Mouse (Mus musculus) layer of hippocampus, adult 9-11 months (tissue): ENCODE data around the gene Olfr1378.

Experiments
- DNase-seq: peaks from one replicate; pipeline ENCODE4 v3.0.0; 2022

Gene Olfr1378

DNA sequence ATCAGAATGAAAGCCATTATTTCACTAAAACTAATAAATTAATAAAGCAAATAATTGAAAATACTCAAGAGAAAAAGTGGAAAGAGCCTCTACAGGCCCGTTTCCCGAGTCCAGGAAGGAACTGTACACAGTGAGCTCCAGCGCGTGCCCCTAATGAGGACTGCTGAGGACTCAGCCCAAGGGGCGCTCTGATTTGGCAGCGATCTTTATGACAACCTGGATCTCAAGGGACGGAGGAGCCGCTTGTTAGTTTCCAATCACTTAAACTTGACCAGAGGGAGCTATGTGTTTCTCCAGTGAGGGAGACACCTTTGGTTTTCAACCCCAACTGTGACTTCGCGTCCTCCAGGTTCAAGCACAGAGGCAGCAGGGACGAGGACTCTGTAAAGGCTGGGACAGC lies at the start of gene Olfr1378:
Olfr1378 (plus strand) TSS at position 301 of the 400 bp plus-strand sequence.
- DNase-seq = no peak

DNA sequence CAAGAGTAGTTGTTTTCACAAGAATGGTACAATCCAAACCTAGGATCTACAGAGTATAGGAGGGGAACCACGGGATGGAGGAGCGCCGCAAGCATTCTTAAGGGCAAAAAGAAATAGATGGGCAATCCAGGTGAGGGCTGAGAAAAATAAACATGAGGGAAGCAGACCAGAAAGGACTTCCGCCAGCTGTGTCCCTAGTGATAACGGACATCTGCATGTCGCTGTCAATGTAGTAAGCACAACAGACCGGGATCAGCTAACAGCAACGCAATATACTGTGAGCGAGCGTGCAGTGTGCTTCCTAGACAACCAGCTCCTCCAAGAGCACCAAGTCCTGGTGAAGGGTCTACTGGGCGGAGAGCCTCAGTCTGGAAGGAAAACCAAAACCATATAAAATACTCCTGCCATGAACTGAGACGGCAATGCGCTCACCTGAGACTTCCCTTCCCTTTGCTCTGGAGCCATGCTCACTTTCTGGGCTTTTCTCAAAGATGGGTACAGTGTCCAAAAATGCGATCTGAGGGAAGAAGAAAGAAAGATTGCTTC lies 35.8 kb upstream of the Olfr1378 start:
- no peak for DNase-seq

DNA sequence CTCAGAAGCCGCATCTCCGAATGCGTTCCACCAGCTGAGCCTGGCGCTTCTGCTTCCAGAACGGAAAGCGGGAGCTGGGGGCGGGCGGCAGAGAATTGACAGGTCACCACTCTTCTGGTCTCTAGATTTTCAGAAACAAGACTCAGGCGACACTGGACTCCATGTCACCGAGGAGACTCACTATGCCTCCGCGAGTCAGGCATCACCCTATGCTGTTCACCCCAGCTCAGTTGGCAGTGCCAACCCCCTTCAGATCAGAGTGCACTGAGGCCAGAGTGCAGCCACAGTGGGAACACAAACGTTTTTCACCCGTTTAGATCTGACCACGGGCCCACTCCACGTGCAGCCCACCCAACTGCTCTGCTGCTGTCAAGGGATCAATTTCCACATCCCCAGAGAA lies 35.3 kb upstream of the Olfr1378 start:
- peak; percentile 21 for DNase-seq

DNA sequence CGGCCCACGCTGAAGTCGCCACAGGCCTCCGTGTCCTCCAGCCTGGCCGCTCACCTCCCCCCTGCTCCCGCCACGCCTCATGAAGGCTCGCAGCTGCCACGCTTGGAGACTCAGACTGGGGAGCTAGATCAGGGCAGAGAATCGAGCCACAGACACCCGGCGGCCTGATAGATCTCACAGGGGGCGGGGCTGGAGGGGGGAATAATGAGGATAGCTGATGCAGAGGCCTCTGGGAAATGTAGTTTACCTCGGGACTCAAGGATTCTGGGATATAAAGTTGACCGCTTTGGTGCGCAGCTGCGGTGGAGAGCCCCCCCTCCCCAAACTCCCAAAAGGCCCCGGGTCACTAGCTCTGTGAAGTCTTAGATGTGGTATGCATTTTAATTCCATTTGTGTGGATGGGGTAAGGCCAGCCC lies 34.9 kb upstream of the Olfr1378 start, which contains the start of gene Zfp354b:
Zfp354b (minus strand) TSS at position 183 of the 416 bp plus-strand sequence.
- DNase-seq = peak; percentile 92

DNA sequence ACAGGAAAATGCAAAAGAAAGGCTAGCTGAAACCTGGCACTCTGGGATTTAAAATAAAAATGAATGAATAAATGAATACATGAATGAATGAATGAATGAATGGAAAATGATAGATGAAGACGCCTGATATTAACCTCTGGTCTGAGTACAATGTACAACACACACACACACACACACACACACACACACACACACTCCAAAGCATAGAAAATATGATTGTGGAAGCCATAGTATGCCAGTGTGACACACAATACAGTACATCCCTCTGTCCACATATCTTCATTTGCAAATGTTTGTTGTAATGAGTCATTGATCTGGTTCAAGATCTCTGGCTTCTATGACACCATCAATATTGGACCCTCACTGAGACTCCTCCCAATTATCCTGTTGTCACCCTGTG lies 34.3 kb upstream of the Olfr1378 start:
- no peak for DNase-seq

DNA sequence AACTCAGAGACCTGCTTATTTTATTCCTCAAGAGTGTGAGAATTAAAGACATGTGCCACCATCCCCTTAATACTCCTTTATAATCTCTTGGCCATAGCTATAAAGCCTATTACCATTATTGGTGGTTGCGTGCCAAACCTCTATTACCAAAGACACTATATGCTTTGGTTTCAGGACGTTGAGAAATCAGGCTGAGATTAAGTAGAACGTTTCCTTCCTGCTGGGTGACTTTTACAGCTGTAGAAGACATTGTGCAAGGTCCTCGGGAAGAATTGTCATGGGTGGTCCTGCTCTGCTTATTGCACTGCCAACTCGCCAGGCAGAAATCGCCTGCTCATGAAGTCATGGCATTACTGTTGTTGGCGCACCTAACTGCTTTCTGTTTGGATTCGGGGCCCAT lies 27.9 kb upstream of the Olfr1378 start:
- no peak for DNase-seq

DNA sequence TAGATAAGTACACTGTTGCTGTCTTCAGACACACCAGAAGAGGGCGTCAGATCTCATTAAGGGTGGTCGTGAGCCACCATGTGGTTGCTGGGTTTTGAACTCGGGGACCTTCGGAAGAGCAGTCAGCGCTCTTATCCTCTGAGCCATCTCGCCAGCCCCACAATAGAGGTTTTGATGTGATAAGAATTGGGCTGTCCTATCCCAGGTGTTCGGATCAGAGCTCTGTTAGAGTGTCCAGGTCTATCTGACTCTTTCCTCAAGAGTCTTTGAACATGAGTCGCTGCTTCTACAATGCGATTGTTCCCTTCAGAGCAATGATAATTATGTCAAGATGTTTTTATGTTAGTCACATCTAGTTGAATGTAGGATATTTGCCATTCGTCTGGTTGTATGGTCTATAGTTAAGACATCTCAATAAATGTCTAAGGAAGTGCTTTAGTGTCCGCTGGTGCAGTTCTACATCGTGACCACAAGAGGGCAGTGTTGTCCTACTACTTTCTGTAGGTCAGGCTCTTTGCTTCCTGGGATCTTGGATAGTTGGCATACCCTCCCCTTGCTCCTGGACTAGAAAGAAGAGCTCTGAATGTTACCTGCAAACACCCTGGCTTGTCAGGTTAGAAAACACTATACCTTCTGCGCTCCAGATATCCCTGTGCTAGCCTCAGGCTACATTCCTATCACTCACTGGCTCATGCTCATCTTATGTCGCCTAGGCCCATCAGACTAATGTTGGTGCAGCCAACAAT lies 26.5 kb upstream of the Olfr1378 start:
- DNase-seq = no peak

DNA sequence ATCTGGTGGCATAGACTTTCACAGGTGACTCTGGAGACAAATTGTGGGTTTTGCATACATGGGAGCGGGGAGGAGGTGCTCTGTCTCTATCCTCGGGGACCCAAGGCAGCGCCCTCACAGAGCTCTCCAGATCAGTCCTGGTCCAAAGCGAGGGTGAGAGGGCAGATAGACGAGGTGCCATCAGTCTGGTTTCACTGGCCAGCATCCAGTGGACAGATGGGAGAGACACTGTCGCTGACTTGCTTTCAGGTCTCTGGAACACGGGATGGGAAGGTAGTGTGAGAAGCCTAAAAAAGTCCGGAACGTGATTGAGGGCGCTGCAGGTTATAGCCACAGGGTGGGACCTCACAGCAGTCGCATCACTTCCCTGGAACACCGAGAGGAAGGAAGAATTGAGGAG lies 23.9 kb upstream of the Olfr1378 start:
- no peak for DNase-seq

DNA sequence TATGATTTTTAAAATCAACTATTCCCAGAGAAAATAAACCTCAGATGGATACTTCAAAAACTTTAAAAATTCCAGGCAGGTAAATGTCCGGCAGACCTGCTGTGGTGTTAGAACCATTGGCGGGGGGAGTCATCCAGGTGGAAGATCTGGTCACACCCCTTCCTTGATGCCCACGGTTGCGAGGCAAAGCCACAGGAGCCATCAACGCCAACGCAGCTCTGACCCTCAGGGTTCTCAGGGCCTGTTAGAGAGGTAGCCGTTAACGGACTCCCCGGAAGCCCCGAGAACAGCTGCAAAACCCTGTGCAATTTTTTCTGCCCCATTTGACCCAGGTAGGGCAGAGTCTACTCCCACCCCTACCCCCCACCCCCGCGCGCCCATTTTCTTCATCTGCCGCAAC lies 22.8 kb upstream of the Olfr1378 start, which contains the start of gene 4933414I15Rik:
4933414I15Rik (minus strand) TSS at position 260 of the 400 bp plus-strand sequence.
- no peak for DNase-seq

DNA sequence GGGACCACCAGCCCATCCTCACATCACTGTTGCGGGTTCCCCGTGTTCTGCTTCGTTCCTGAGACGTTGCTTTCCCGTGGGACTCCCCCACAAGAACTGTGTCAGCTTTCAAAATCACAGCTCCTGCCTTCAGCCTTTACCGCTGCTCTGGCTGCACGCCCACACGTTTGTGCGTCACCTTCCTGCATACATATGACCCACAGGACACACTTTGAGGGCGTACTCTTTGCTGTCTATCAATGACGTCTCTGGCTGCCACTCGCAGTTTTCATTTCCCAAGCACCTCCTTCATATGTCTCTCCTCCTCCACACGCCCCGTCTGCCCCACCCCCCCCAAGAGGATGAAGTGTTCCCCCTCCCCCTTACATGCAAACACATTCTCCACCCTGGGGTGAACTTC lies 14.0 kb upstream of the Olfr1378 start:
- DNase-seq = no peak

DNA sequence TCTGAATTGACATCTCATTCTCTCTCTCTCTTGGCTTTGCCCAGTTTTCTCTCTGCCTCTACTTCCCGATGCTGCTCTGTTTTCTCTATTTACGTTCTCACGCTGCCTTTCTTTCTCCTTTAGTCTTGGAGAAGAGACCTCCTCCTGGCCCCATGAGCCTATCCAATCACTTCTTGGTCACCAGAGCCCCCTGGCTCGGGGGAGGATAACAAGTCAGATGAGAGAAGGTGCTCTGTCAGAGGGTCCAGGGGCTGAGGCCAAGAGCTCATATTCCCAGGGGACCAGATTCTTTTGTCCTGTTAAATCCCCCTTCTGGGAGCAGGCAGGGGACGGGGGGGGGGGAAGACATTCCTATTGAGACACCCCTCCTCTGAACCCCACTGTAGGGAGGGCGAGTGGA lies 12.7 kb upstream of the Olfr1378 start, which contains the start of gene Prop1:
Prop1 (minus strand) TSS at position 101 of the 400 bp plus-strand sequence.
- DNase-seq = no peak

DNA sequence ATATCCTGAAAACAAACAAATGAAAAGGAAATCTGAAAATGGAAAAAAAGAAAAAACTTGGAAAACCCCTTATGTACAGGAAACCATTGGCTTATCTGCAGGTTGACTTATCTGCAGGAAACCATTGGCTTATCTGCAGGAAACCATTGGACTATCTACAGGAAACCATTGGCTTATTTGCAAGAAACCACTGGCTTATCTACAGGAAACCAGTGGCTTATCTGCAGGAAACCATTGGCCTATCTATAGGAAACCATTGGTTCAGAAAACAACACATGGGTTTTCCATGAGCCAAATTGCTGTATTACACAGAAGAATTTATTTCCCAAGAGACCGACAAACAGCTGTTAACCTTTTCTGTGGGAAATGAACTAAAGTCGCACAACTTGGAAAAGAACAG lies 1.4 kb upstream of the Olfr1378 start:
- no peak for DNase-seq

DNA sequence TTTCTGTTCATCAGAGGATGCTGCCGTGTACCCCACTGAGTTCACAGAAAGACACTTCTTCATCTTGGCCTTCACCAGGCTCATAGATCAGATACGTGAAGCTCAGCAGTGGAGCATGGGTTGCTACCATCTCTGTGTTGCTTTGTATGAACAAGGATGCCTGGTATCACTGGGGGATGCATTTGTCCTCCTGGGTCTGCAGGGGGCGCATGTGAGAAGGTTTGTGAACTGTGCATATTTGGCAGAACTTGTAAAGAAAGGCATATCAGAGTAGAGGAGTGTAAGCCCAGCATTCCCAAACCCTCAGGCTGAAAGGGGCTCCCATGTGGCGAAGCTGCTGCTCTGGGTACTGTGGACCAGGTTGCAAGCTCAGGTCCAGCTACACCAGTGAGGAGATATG lies 10.9 kb downstream of the Olfr1378 start:
- no peak for DNase-seq

DNA sequence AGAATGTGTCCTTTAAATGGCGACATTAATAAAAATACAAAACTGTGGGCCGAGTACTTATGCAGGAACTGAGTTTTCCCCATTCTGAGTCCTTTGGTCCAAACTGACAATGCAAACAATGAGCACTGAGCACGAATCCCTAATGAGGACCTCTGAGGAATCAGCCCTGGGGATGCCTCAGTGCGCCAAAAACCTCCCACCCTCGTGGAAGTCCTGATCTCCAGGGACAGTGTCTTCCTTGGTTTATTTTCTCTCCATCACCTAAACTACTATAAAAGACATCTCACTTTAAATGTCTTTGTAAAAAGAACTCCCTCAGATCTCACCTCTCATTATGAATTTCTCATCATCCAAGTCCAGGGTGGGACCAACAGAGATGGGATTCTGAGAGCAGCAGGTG lies 15.3 kb downstream of the Olfr1378 start, which contains the start of gene Olfr1377:
Olfr1377 (plus strand) TSS at position 301 of the 400 bp plus-strand sequence.
- no peak for DNase-seq

DNA sequence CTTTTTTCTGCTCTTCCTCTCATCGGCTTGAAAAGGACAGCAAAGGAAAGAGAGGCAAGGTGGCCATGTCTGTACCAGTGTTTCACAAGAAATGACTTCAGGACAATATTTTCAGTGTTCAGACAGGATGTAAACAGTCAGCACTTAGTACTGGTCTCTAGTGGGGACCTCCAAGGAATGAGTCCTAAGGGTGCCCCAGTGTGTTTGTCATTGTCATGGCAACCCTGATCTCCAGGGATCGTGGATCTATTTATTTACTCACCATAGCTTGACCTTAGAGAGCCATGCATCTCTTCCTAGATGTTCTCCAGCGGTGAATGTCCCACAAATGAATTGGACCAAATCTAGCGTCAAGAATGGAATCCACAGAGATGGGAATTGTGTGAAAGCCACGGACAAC lies 37.0 kb downstream of the Olfr1378 start, which contains the start of gene Olfr51:
Olfr51 (plus strand) TSS at position 301 of the 400 bp plus-strand sequence.
- DNase-seq = no peak

DNA sequence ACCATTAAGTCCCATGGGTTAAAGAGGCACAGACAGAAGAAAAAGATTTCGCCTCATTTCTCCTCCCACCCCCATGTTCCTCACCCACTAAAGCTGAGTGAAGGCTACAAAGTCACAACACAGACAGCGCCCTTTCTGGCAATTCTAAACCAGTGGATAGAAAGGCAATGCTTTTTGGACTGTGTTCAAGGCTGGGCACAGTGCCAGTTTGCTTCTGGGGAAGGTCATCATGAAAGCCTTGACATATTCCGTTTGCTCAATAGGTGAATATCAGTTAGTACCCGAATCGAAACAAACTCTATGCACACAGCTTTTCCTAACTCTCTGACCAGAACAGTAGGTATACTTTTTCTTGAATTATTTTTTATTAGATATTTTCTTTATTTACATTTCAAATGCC lies 45.5 kb downstream of the Olfr1378 start:
- DNase-seq = no peak

DNA sequence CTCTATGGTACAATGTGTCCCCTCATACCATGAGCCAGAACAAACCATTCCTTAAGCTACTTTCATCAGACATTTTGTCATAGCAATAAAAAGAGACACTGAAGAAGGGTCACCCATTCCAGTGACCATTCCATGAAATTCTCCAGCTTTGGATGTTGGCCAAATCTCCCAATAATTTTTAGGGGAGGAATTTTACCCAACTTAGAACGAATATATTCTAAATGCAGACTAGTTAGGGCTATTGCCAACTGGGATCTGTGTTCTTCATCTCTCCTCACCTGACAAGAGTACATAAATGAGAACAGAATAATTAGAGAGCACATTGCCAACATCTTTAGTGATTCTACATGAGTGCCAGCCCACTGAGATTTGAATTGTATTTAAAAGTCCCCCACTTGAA lies 47.6 kb downstream of the Olfr1378 start, which contains the start of gene Olfr54:
Olfr54 (plus strand) TSS at position 301 of the 400 bp plus-strand sequence.
- no peak for DNase-seq

DNA sequence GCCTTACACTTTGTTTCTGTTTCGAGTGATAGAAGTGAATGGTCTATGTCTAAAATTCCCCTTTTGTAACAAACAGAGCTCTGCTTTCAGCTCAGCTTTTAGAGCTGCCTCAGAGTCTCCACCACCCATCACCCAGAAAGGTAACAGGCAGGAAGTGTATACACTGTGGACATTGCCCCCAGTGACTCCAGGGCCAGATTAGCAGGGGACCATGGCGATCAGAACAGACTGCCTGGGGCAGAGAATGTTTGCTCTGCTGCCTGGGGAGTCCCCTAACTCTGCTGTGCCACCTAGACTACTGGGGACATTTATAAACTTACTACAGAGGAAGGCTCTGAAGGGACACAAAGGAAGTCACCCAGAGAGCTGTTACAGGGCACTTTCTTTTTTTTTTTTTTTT lies 50.0 kb downstream of the Olfr1378 start:
- no peak for DNase-seq
